Mouse (Mus musculus) brown adipose tissue, adult 24 weeks (tissue): ENCODE results near the gene Gm10721. TPM values are rescaled to one million over a fixed set of nuclear protein-coding genes. Genes with fewer than 3 reads are reported as not detected.
"Not testable (repeated sequence)": the region's sequence is repeated elsewhere in the genome, so short reads cannot be mapped to it uniquely, and the experiment has no call there.

ENCODE experiments used
- H3K27ac ChIP-seq: fragments of 200-500 bp; replicated peaks from 2 replicates; pipeline ENCODE4 v1.5.1; 2012; ENCODE audit warnings: low read depth, mild to moderate bottlenecking, low read length
- H3K4me1 ChIP-seq: fragments of 200-500 bp; 2 replicates; pipeline ENCODE4 v1.6.1; 2012; ENCODE audit warnings: low read length, mixed read lengths; ENCODE audit not compliant: control insufficient read depth, insufficient read depth, insufficient read length
- H3K4me3 ChIP-seq: fragments of 200-500 bp; 2 replicates; pipeline ENCODE4 v1.5.1; 2012; ENCODE audit warnings: low read depth, mild to moderate bottlenecking, low read length, moderate library complexity; ENCODE audit not compliant: insufficient read depth
- polyA plus RNA-seq: library from polyadenylated mRNA; stranded (reverse); fragments of >200 nt; gene quantifications from 2 replicates; pipeline ENCODE4 v1.2.4, GENCODE M21; 2012; ENCODE audit not compliant: missing spikeins, insufficient read depth, insufficient read length

The Gm10721 gene
- polyA plus RNA-seq, result not detected in 2 replicates

- H3K4me1 ChIP-seq, H3K27ac ChIP-seq, H3K4me3 ChIP-seq: not testable (repeated sequence)
Measured at GRCm38 (mm10) chr9:3012733-3013279, at the start of gene Gm10721. Gm10721 (plus strand) TSS chr9:3013140.

GRCm38 (mm10) chr9:3000445-3000972 is 12.4 kb upstream of the Gm10721 start, which contains the start of gene Gm10722:
Gm10722 (plus strand) TSS chr9:3000922.
- not testable (repeated sequence) for H3K4me3 ChIP-seq, H3K4me1 ChIP-seq, H3K27ac ChIP-seq

GRCm38 (mm10) chr9:3001006-3001405 is 11.9 kb upstream of the Gm10721 start:
- H3K4me1 ChIP-seq, H3K27ac ChIP-seq, H3K4me3 ChIP-seq: not testable (repeated sequence)

GRCm38 (mm10) chr9:3001948-3002659 is 10.8 kb upstream of the Gm10721 start:
- H3K4me1 ChIP-seq, H3K27ac ChIP-seq, H3K4me3 ChIP-seq: not testable (repeated sequence)

GRCm38 (mm10) chr9:3002794-3003396 is 10.0 kb upstream of the Gm10721 start, which contains the start of gene Gm11168:
Gm11168 (plus strand) TSS chr9:3003346.
- H3K27ac ChIP-seq, H3K4me1 ChIP-seq, H3K4me3 ChIP-seq: not testable (repeated sequence)

GRCm38 (mm10) chr9:3006179-3006578 is 6.8 kb upstream of the Gm10721 start:
- H3K27ac ChIP-seq, H3K4me3 ChIP-seq, H3K4me1 ChIP-seq: not testable (repeated sequence)

GRCm38 (mm10) chr9:3006636-3007035 is 6.3 kb upstream of the Gm10721 start:
- H3K4me1 ChIP-seq, H3K4me3 ChIP-seq, H3K27ac ChIP-seq: not testable (repeated sequence)

- not testable (repeated sequence) for H3K27ac ChIP-seq, H3K4me3 ChIP-seq, H3K4me1 ChIP-seq
Measured at GRCm38 (mm10) chr9:3007272-3007671, 5.7 kb upstream of the Gm10721 start.

- H3K4me1 ChIP-seq, H3K27ac ChIP-seq, H3K4me3 ChIP-seq: not testable (repeated sequence)
Measured at GRCm38 (mm10) chr9:3009331-3009730, 3.6 kb upstream of the Gm10721 start.

GRCm38 (mm10) chr9:3012054-3012621 is 802 bp upstream of the Gm10721 start:
- H3K4me3 ChIP-seq, H3K4me1 ChIP-seq, H3K27ac ChIP-seq: not testable (repeated sequence)

GRCm38 (mm10) chr9:3015354-3015753 is 2.4 kb downstream of the Gm10721 start, which contains the start of gene Gm10720:
Gm10720 (plus strand) TSS chr9:3015654.
- H3K4me3 ChIP-seq, H3K27ac ChIP-seq, H3K4me1 ChIP-seq: not testable (repeated sequence)

GRCm38 (mm10) chr9:3015896-3016295 is 3.0 kb downstream of the Gm10721 start:
- H3K4me1 ChIP-seq, H3K4me3 ChIP-seq, H3K27ac ChIP-seq: not testable (repeated sequence)

- not testable (repeated sequence) for H3K27ac ChIP-seq, H3K4me3 ChIP-seq, H3K4me1 ChIP-seq
Measured at GRCm38 (mm10) chr9:3017108-3017507, 4.2 kb downstream of the Gm10721 start, which contains the start of gene Gm10719. Gm10719 (plus strand) TSS chr9:3017408.

- not testable (repeated sequence) for H3K4me1 ChIP-seq, H3K4me3 ChIP-seq, H3K27ac ChIP-seq
Measured at GRCm38 (mm10) chr9:3018944-3019343, 6.0 kb downstream of the Gm10721 start.
